ENCODE assay signal across 15 mouse cellular contexts in the genomic region with DNA sequence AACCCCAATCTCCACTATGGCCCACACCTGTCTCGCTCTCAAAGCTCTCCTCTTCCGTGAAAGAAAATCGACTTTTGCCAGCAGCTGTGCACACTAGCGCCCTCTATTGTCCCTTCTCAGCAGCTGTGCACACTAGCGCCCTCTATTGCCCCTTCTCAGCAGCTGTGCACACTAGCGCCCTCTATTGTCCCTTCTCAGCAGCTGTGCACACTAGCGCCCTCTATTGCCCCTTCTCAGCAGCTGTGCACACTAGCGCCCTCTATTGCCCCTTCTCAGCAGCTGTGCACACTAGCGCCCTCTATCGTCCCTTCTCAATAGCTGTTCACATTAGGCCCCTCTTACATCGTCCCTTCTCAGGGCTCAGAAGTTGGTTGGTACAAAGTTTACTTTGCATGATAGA. TPM values are rescaled to one million over a fixed set of nuclear protein-coding genes. Genes with fewer than 3 reads are reported as not detected.
DNase-seq lines count a peak whose midpoint lies in the region; ATAC-seq and TF ChIP-seq lines count a peak whose summit lies in the region.
"Not testable (repeated sequence)": the region's sequence is repeated elsewhere in the genome, so short reads cannot be mapped to it uniquely, and the experiment has no call there.
"Had no signal": no experiment of that assay in that cellular context is flagged by ENCODE, and none has a peak within 500 bp of the region (broad histone marks: within the 10 kb centered on the region; RNA-seq: fewer than 3 reads in every experiment).

No protein-coding gene starts in this region.

- H3K79me2 ChIP-seq in liver, adult 2 months (ENCODE audit: control insufficient read depth, insufficient read depth, low read length), result not testable (repeated sequence)

- not testable (repeated sequence) for H3K27me3 ChIP-seq in ES-Bruce4 (ENCODE audit: control insufficient read depth, insufficient read depth, low read length, poor library complexity, severe bottlenecking); liver, adult 2 months (ENCODE audit: control insufficient read depth, insufficient read depth, low read length); testis, adult 2 months (ENCODE audit: control insufficient read depth, insufficient read depth, low read length)
- H3K27me3 ChIP-seq in intestine, postnatal 0 days (replicated peaks; ENCODE audit: control insufficient read depth, insufficient read depth, low read length), result peaks cover 10% of the 10 kb centered on the region; the same call in 1 of the 2 replicates
- peaks cover 11% of the 10 kb centered on the region; the same call in 1 of the 2 replicates for H3K27me3 ChIP-seq in midbrain, postnatal 0 days (ENCODE audit: insufficient read depth, low read length)

- H3K36me3 ChIP-seq in ES-Bruce4 (ENCODE audit: control insufficient read depth, insufficient read depth, low read length, poor library complexity, severe bottlenecking); intestine, postnatal 0 days (ENCODE audit: control insufficient read depth, insufficient read depth); liver, adult 2 months (ENCODE audit: control insufficient read depth, insufficient read depth, low read length); midbrain, postnatal 0 days (ENCODE audit: insufficient read depth, low read length); testis, adult 2 months (ENCODE audit: control insufficient read depth, insufficient read depth, low read length): not testable (repeated sequence)

- not testable (repeated sequence) for H3K27ac ChIP-seq in ES-Bruce4 (ENCODE audit: insufficient read depth, low read length); embryonic fibroblast, embryonic 13.5 days (ENCODE audit: insufficient read depth, low read length); intestine, postnatal 0 days (ENCODE audit: low read depth, low read length); liver, adult 2 months (replicated peaks; ENCODE audit: insufficient read depth, low read depth, low read length); midbrain, postnatal 0 days (ENCODE audit: low read depth, low read length); testis, adult 2 months (ENCODE audit: control insufficient read depth, insufficient read depth, low read depth, low read length)

- DNase-seq in ZHBTc4 (ENCODE audit: low read depth, low spot score), result peak; percentile 13
- not testable (repeated sequence) for DNase-seq in liver, adult 2 months (ENCODE audit: extremely low read depth, low read depth, low spot score); midbrain, postnatal 0 days (ENCODE audit: low spot score)

- TF ChIP-seq EP300 in ES-Bruce4 (IDR thresholded peaks at IDR 0.05; ENCODE audit: insufficient read depth, low read depth, low read length), result not testable (repeated sequence)

- TF ChIP-seq POLR2A in ES-Bruce4 (IDR thresholded peaks at IDR 0.05; ENCODE audit: insufficient read depth, low read length); embryonic fibroblast, embryonic 13.5 days (IDR thresholded peaks at IDR 0.05; ENCODE audit: low read depth, low read length); liver, adult 2 months (IDR thresholded peaks at IDR 0.05; ENCODE audit: extremely low read depth, insufficient read depth, low read length); testis, adult 2 months (IDR thresholded peaks at IDR 0.05; ENCODE audit: control insufficient read depth, low read depth, low read length): not testable (repeated sequence)

- ATAC-seq in intestine, postnatal 0 days; midbrain, postnatal 0 days (ENCODE audit: low FRiP score): not testable (repeated sequence)

- TF ChIP-seq CTCF in ES-Bruce4 (IDR thresholded peaks at IDR 0.05; ENCODE audit: low read depth, low read length), result peak; percentile 81
- TF ChIP-seq CTCF in embryonic fibroblast, embryonic 13.5 days (IDR thresholded peaks at IDR 0.05; ENCODE audit: borderline replicate concordance, insufficient read depth, low read length), result peak; percentile 59
- peak; percentile 91 for TF ChIP-seq CTCF in intestine, postnatal 0 days (IDR thresholded peaks at IDR 0.05; ENCODE audit: low read depth)
- TF ChIP-seq CTCF in liver, adult 2 months (IDR thresholded peaks at IDR 0.05; ENCODE audit: low read depth, low read length), result peak; percentile 69
- peak; percentile 77 for TF ChIP-seq CTCF in midbrain, postnatal 0 days (IDR thresholded peaks at IDR 0.05)
- peak; percentile 95 for TF ChIP-seq CTCF in testis, adult 2 months (IDR thresholded peaks at IDR 0.05; ENCODE audit: control insufficient read depth, insufficient read depth, insufficient replicate concordance, low read depth, low read length)

- not testable (repeated sequence) for H3K4me1 ChIP-seq in ES-Bruce4 (ENCODE audit: control insufficient read depth, insufficient read depth, low read length); embryonic fibroblast, embryonic 13.5 days (ENCODE audit: control insufficient read depth, insufficient read depth, low read length); intestine, postnatal 0 days (replicated peaks; ENCODE audit: control insufficient read depth, insufficient read depth, low read length); liver, adult 2 months (ENCODE audit: control insufficient read depth, insufficient read depth, low read length); midbrain, postnatal 0 days (ENCODE audit: insufficient read depth, low read length); testis, adult 2 months (ENCODE audit: control insufficient read depth, insufficient read depth, low read length)

- not testable (repeated sequence) for H3K9me3 ChIP-seq in ES-Bruce4 (replicated peaks; ENCODE audit: control insufficient read depth, insufficient read depth, low read length, poor library complexity, severe bottlenecking); intestine, postnatal 0 days (ENCODE audit: control insufficient read depth); midbrain, postnatal 0 days (ENCODE audit: low read length)

- not testable (repeated sequence) for H3K4me2 ChIP-seq in intestine, postnatal 0 days (replicated peaks; ENCODE audit: low read depth); midbrain, postnatal 0 days (ENCODE audit: low read depth, low read length, poor library complexity, severe bottlenecking)

- H3K9ac ChIP-seq in ES-Bruce4 (ENCODE audit: low read depth, poor library complexity, severe bottlenecking); intestine, postnatal 0 days (ENCODE audit: low read depth, low read length); liver, adult 2 months (ENCODE audit: low read depth, low read length); midbrain, postnatal 0 days (replicated peaks; ENCODE audit: low read length, poor library complexity, severe bottlenecking): not testable (repeated sequence)

- H3K4me3 ChIP-seq in ES-Bruce4 (ENCODE audit: low read depth, low read length); embryonic fibroblast, embryonic 13.5 days (ENCODE audit: insufficient read depth, low read length); intestine, postnatal 0 days (ENCODE audit: low read depth, low read length); liver, adult 2 months (ENCODE audit: insufficient read depth, low read depth, low read length); midbrain, postnatal 0 days (ENCODE audit: low read depth, low read length); testis, adult 2 months (ENCODE audit: control insufficient read depth, low read depth, low read length): not testable (repeated sequence)

- 88% methylated on average over 11 of the region's 11 CpGs for WGBS in intestine, postnatal 0 days
- WGBS in liver, adult 2 months, result 90% methylated on average over 11 of the region's 11 CpGs
- WGBS in midbrain, postnatal 0 days, result 90% methylated on average over 11 of the region's 11 CpGs

RNA-seq across cellular contexts. Expression of a gene that starts 6.4 kb away (rescaled TPM):
- not detected in 2 replicates for polyA plus RNA-seq in ES-Bruce4 (2011; ENCODE audit: insufficient read depth, insufficient read length, low read depth, missing spikeins)
- polyA plus RNA-seq in embryonic fibroblast, embryonic 13.5 days (2011; ENCODE audit: insufficient read length, low read depth, missing spikeins), result 0.61 TPM in 1 of 2 replicates, not detected in the other
- 2.7 TPM in 2 replicates for polyA plus RNA-seq in intestine, postnatal 0 days (2015; fragmentation: Nextera tagmentation; extraction: Ambion mirVana)
- 3.2 and 3.7 TPM in 2 replicates for total RNA-seq in liver, adult 2 months (2014; rRNA removed)
- 0.97 and 2.2 TPM in 2 replicates for polyA plus RNA-seq in liver, adult 2 months (2012; rRNA removed)
- total RNA-seq in midbrain, postnatal 0 days (2014; rRNA removed), result 0.60 and 1.3 TPM in 2 replicates
- polyA plus RNA-seq in midbrain, postnatal 0 days (2015; fragmentation: Nextera tagmentation; extraction: Ambion mirVana), result 1.5 TPM in 2 replicates
- polyA plus RNA-seq in testis, adult 2 months (2012; rRNA removed), result 0.19 and 0.23 TPM in 2 replicates

RNA-seq across cellular contexts. Expression of a gene that starts 17.8 kb away (rescaled TPM):
- 33.9 and 35.8 TPM in 2 replicates for polyA plus RNA-seq in ES-Bruce4 (2011; ENCODE audit: insufficient read depth, insufficient read length, low read depth, missing spikeins)
- 11.0 and 16.1 TPM in 2 replicates for polyA plus RNA-seq in embryonic fibroblast, embryonic 13.5 days (2011; ENCODE audit: insufficient read length, low read depth, missing spikeins)
- 2.3 and 3.9 TPM in 2 replicates for polyA plus RNA-seq in intestine, postnatal 0 days (2015; fragmentation: Nextera tagmentation; extraction: Ambion mirVana)
- 30.4 and 30.7 TPM in 2 replicates for total RNA-seq in liver, adult 2 months (2014; rRNA removed)
- polyA plus RNA-seq in liver, adult 2 months (2012; rRNA removed), result not detected in 2 replicates
- 162 and 343 TPM in 2 replicates for total RNA-seq in midbrain, postnatal 0 days (2014; rRNA removed)
- polyA plus RNA-seq in midbrain, postnatal 0 days (2015; fragmentation: Nextera tagmentation; extraction: Ambion mirVana), result 1.0 and 1.7 TPM in 2 replicates
- 1.4 and 1.6 TPM in 2 replicates for polyA plus RNA-seq in testis, adult 2 months (2012; rRNA removed)
- polyA plus RNA-seq: adrenal gland, adult 2 months had no signal

RNA-seq across cellular contexts. Expression of a gene that starts 18.9 kb away (rescaled TPM):
- polyA plus RNA-seq in ES-Bruce4 (2011; ENCODE audit: insufficient read depth, insufficient read length, low read depth, missing spikeins), result 7.7 and 11.1 TPM in 2 replicates
- 2.6 and 7.5 TPM in 2 replicates for polyA plus RNA-seq in embryonic fibroblast, embryonic 13.5 days (2011; ENCODE audit: insufficient read length, low read depth, missing spikeins)
- polyA plus RNA-seq in intestine, postnatal 0 days (2015; fragmentation: Nextera tagmentation; extraction: Ambion mirVana), result 13.3 and 19.9 TPM in 2 replicates
- 29.2 and 49.8 TPM in 2 replicates for total RNA-seq in liver, adult 2 months (2014; rRNA removed)
- polyA plus RNA-seq in liver, adult 2 months (2012; rRNA removed), result 5.7 and 5.8 TPM in 2 replicates
- 684 and 1,135 TPM in 2 replicates for total RNA-seq in midbrain, postnatal 0 days (2014; rRNA removed)
- 6.2 and 8.3 TPM in 2 replicates for polyA plus RNA-seq in midbrain, postnatal 0 days (2015; fragmentation: Nextera tagmentation; extraction: Ambion mirVana)
- polyA plus RNA-seq in testis, adult 2 months (2012; rRNA removed), result 5.0 and 6.2 TPM in 2 replicates

RNA-seq across cellular contexts. Expression of a gene that starts 24.2 kb away (rescaled TPM):
- polyA plus RNA-seq in ES-Bruce4 (2011; ENCODE audit: insufficient read depth, insufficient read length, low read depth, missing spikeins), result 3.6 and 4.0 TPM in 2 replicates
- polyA plus RNA-seq in embryonic fibroblast, embryonic 13.5 days (2011; ENCODE audit: insufficient read length, low read depth, missing spikeins), result 2.5 and 3.7 TPM in 2 replicates
- 2.1 and 4.7 TPM in 2 replicates for polyA plus RNA-seq in intestine, postnatal 0 days (2015; fragmentation: Nextera tagmentation; extraction: Ambion mirVana)
- 6.0 and 6.6 TPM in 2 replicates for total RNA-seq in liver, adult 2 months (2014; rRNA removed)
- polyA plus RNA-seq in liver, adult 2 months (2012; rRNA removed), result 0.75 and 1.5 TPM in 2 replicates
- total RNA-seq in midbrain, postnatal 0 days (2014; rRNA removed), result 109 and 118 TPM in 2 replicates
- polyA plus RNA-seq in midbrain, postnatal 0 days (2015; fragmentation: Nextera tagmentation; extraction: Ambion mirVana), result 5.3 and 6.1 TPM in 2 replicates
- 0.42 and 0.43 TPM in 2 replicates for polyA plus RNA-seq in testis, adult 2 months (2012; rRNA removed)

RNA-seq across cellular contexts. Expression of a gene that starts 40.8 kb away (rescaled TPM):
- polyA plus RNA-seq in ES-Bruce4 (2011; ENCODE audit: insufficient read depth, insufficient read length, low read depth, missing spikeins), result 1.3 and 3.0 TPM in 2 replicates
- not detected in 2 replicates for polyA plus RNA-seq in embryonic fibroblast, embryonic 13.5 days (2011; ENCODE audit: insufficient read length, low read depth, missing spikeins)
- 0.42 and 1.1 TPM in 2 replicates for polyA plus RNA-seq in intestine, postnatal 0 days (2015; fragmentation: Nextera tagmentation; extraction: Ambion mirVana)
- not detected in 2 replicates for total RNA-seq in liver, adult 2 months (2014; rRNA removed)
- polyA plus RNA-seq in liver, adult 2 months (2012; rRNA removed), result not detected in 2 replicates
- total RNA-seq in midbrain, postnatal 0 days (2014; rRNA removed), result 2.8 TPM in 1 of 2 replicates, not detected in the other
- 0.11 and 0.32 TPM in 2 replicates for polyA plus RNA-seq in midbrain, postnatal 0 days (2015; fragmentation: Nextera tagmentation; extraction: Ambion mirVana)
- polyA plus RNA-seq in testis, adult 2 months (2012; rRNA removed), result not detected in 2 replicates
- total RNA-seq: left cerebral cortex, adult 18-20 months; left cerebral cortex, postnatal 36 days; monocyte, adult 5-6 weeks; neutrophil, adult 5-6 weeks had no signal
- polyA plus RNA-seq: adrenal gland, adult 2 months; CD4-positive, CD25-positive, alpha-beta regulatory T cell, adult 4 months; embryonic facial prominence, embryonic 14.5 days; forebrain, embryonic 14.5 days had no signal
